Mouse (Mus musculus) neutrophil, adult 5-6 weeks (primary cell): Measurements from ENCODE around the gene Sorcs2. TPM values are rescaled to one million over a fixed set of nuclear protein-coding genes. Genes with fewer than 3 reads are reported as not detected.

Experiments used
- ATAC-seq: fragments of 151-379, 151-347 bp; 2 replicates; pipeline ENCODE4 v1.8.0; 2017; ENCODE audit warnings: mild to moderate bottlenecking, moderate TSS enrichment; ENCODE audit not compliant: insufficient number of reproducible peaks, poor library complexity, low FRiP score, severe bottlenecking; ENCODE audit errors: extremely low read depth
- total RNA-seq: library from RNA; stranded (forward); fragments of 200-1000 nt; gene quantifications from 2 replicates; pipeline ENCODE4 v1.2.3, GENCODE M21; 2017

Sorcs2 gene
- total RNA-seq, 1 experiment from 2014 or later: 2.8 TPM

DNA sequence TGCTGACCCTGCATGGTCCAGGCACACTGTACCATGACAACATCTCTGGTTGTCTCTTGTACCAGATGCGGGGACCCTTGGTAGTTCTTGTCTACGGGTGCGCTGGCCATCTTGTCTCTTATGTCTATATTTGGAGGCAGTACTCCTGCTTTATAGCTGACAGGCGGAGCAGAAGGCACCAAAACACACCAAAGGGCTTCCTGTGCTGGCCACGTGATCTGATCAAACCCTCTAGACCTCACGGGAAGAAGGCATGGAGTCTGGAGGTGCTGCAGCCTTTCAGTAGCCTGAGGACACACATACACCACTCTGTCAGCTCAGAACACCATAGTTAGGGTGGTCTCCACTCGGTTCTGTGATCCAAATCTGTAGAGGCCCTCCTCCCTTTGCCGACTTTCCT lies 391.8 kb downstream of the Sorcs2 start:
- no peak for ATAC-seq

DNA sequence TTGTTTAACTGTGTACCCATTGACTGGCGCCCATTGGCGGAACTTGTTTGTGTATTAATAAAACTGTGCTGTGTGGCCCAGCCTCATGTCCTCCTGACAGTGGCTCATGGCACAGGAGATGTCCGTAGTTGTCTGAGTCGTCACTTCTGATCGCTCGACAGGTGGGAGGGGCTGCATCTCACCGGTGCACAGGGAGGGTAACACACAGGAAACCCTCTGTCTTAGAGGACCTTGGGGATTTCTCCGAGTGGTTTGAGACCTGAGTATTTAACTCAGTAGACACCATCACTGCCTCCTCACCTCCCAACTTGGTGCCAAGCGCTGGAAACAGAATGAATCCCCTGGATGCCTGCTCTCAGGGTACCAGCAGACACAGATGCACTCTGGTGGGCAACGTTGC lies 394.1 kb downstream of the Sorcs2 start:
- no peak for ATAC-seq

DNA sequence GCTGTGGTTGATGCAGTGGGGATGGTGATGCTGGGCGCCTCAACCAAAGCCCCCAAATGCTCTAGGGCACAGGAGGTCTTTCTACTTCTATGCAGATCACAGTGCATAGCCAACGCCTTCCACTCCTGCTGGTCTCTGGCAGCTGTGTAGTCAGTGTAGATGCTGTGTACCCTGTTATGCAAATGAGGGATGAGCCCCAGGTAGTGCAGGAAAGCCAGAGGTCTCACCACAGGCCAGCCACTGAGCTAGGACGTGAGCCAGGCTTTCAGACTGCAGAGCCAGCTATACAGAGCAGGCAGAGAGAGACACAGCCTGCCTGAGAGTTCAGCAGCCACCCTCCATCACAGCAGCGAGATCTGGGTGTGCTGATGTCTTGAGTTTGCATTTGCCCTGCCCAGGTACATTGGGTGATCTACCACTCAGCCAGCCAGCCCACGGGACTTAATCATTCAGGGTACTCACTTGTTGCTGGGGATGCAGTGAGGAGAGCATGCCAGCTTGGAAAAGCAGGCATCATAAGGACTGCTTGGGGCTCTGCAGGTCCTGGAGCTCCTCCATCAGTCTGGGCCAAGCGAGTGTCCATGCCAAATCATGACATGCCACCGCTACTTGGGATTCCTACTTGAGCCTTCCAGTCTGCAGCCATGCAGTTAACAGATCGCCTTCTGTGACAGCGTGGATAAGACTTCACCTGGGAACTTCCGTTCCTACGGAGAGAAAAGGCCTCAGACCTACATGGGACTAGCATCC lies 407.8 kb downstream of the Sorcs2 start:
- no peak for ATAC-seq

DNA sequence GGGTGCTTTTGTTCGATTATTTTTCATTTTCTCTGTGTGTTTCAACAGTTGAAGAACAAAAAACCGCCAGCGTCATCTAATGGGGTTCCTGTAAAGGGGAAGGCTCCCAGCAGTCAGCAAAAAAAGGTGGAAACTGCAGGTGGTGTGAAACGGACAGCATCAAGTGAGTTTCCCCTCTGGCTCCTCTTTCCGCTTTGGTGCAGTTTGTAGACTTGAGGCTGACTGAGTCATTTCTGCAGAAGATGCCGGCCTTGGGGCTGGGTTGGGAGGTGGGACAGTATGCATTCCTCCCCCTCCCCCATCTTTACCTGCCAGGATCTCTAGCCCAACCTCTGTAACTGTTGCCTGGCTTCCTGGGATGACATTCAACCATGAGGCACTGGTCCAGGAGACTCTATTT lies 408.4 kb downstream of the Sorcs2 start:
- ATAC-seq: no peak

DNA sequence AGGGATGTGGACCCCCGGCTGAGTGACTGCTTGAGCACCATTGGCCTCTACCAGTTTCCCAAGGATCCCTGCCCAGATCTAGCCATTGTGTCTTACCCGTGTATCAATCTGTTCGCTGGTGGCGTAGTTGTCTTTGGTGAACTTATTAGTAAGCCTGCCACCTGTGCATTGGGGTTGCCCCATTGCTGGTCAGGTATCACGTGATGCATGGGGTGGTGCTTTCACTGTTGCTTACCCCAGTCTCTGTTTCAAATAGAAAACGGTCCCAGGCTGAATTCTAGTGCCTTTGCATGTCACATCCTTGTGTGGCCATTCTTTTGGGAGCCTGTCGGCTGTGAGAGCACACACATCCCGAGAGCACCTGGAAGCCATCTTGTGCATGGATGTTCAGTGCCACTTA lies 409.9 kb downstream of the Sorcs2 start:
- no peak for ATAC-seq

DNA sequence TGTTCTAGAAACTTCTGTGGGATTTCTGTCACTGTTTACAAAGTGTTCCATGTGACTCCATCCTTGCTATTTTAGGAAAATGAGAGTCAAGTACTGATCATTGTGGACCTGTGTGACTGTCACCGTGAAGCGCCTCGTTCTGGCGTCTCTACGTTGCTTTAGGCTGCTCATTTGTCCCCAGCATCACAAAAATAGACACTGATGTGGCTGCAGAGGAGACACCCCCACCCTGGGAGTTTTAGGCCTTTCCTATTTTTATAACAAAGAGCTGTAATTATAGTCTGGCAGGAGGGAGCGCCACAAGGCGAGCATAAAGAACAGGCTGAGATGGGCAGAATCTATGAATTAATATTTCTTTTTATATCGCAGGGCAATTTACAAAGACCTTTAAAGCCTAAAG lies 412.3 kb downstream of the Sorcs2 start:
- ATAC-seq: no peak

DNA sequence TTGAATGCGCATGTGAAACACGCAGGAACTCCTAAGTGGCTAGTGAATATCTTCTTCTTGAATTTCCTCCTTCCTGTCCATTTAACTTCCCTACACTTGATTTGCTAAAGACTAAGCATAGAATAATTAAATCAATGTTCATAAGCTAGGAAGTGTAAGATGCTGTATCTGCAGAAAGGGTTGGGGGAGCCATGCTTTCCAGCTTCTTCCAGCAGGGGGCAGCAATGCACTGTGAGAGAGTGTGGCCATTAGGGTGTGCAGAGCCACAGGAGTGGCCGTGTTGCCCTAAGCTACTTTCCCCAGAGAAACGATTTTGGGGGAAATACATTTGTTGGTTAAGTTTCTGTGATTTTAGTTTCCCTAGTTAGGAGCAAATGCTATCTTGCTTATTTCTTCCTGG lies 416.0 kb downstream of the Sorcs2 start:
- ATAC-seq: no peak

DNA sequence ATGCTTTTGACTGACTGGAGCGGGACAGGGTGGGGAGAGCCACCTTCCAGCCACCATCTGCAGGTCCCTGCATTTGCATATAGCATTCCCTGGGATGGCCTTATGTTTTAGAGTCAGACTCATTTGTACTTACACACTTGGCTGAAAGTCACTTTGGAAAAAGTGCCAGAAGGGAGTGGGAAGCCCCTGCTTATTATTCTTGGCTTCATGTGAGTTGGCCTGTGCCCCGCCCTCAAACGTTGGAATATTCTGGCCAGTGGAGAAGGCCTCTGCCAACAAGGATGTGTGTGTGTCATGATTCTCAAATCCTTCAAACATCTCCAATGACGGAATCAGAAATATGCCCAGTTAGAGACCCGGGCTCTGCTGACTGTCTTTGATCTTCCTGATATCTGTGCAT lies 416.6 kb downstream of the Sorcs2 start:
- ATAC-seq: no peak

DNA sequence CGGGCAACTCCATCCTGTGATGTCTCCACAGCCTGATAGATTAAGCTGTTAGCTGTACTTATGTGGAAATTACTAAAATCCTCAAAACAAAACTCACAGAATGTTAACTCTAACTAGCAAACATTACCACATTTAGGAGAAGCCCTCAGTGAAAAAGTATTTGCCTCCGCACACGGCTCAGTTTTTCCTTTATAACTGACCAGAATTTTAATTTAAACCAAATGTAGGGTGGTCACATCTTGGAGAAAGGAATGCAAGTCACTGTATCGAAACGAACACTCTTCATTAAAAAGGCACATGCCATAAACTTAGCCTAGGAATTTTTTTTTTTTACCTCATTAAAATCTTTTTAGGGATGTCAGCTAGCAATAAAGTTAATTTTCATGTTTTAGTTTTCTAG lies 417.4 kb downstream of the Sorcs2 start:
- no peak for ATAC-seq

DNA sequence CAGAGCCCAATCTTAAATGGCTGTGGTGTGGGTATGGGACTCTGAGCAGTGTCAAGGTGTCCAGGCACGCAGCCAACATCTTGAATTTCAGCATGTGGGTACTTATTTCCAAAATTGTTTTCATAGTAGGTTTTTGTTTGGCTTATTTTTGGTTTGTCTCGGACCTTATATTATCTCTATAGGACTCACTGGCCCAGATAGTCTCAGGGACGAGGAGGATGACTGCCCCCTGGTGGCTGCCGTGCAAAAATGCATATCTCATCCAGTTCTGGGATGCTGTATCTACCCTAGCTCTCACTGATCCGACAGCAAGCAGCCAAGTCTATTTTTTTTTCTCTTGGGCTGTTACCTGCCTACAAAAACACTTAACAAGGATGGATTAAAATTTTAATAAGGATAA lies 422.3 kb downstream of the Sorcs2 start:
- ATAC-seq: peak; percentile 31; the same call in 1 of the 2 replicates

DNA sequence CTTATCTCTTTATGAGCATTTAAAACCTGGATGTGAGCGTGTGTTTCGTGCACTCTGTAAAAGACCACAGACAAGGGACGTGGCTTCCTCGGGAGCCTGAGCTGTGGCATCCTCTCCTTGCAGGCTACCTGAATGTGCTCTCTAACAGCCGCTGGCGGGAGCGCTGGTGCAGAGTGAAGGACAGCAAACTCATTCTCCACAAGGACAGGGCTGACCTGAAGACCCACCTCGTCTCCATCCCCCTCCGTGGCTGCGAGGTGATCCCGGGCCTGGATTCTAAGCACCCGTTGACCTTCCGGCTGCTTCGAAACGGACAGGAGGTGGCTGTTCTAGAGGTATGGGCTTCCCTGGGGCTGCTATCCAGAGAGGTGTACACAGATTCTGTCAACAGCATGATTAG lies 423.7 kb downstream of the Sorcs2 start:
- no peak for ATAC-seq

DNA sequence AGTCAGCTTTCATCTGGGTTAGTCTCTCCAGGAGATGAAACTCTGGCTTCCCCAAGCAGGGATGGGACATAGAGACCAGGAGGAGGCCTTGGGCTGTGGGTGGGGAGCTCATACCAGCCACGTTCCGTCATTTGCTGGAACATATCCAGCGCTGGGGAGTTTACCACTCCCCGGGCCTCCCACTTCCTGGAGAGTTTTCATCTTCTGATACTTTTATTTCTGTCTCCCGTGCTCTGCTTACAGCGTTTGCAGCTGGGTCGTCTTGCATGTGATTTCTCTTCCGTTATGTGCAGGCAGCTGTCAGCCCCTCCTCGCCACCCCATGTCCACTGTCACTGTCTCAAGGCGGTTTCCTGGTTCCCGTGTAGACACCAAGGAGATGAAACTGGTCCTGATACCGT lies 424.1 kb downstream of the Sorcs2 start:
- no peak for ATAC-seq

DNA sequence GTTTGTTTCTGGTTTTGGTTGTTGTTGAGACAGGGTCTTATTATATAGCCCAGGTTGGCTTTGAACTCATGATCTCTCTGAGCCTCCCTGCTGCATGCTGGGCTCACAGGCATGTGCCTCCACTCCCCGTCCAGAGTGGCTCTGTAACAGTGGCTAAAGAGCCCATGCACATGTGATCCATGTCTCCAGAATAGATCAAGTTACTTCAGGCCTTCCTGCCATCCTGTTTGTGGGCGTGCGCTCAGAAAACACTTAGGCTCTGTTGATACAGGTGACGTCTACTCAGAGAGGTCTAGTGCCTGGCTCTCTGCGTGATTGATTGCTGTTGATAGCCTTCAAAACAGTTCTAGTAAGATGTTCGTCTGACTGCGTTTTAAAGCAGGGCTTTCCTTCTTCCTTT lies 425.2 kb downstream of the Sorcs2 start:
- no peak for ATAC-seq

DNA sequence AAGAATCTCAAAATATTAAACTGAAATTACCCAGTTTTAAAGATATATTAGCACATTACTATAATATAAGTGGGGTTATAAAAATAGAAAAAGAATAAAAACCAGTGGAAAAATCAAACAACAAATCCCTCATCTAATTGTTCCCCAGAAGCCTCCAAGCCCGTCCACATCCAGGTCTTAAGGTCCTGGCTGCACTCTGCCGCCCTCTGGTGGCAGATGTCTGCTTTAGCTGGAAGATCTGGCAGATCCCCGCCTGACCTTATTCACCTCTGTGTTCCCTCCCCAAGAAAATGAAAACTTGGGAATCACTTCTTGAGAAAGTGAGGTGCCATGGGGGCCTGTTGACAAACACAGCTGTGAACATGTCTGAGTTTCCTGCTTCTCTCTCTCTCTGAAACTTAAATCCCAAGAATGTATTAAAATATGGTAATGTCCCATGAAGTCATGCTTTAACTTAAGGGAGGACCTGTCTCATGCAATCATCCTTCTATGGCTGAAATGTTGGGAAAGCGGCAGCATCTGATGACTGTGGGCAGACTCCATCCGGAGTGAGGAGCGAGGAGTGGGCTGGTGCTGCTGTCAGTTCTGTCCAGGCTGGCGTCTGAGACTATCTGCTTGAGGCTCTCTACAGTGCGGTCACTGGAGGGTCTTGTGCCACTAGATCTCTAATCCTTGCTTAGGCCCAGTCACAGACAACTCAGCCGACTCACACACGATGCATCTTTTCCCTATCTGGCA lies 425.9 kb downstream of the Sorcs2 start:
- ATAC-seq: no peak

DNA sequence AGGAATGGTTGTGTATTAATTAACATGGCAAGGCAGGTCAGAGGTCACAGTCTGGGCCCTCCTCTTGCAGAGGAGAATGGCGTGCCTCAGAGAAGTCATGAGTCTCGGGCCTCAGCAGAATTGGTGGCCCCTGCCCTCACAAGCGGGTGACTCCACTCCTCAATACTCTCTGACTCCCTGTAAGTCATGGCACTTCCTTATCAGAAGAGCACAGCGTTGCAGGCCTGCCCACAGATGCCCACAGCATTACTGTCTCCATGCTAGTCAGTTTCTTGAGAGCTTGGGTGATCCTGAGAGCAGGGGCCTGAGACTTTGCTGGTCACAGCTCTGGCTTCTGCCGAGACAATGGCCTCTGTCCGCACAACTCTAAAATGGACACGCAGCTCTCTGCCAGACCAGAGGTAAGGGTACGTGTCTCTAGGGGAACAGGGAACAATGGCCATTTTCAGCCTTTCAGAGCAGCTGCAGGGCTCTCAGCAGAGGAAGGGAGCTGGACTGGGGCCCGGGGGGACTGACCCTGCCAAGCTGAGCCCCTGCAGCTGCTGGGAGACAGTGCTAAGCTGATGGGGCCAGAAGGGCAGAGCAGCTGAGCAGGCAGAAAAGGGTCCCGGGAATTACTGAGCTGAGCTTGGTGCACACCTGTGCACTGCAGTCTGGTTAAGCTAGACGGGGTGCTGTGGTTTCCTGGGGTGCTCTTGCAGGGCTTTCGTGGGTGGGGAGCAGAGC lies 427.4 kb downstream of the Sorcs2 start:
- ATAC-seq: no peak

DNA sequence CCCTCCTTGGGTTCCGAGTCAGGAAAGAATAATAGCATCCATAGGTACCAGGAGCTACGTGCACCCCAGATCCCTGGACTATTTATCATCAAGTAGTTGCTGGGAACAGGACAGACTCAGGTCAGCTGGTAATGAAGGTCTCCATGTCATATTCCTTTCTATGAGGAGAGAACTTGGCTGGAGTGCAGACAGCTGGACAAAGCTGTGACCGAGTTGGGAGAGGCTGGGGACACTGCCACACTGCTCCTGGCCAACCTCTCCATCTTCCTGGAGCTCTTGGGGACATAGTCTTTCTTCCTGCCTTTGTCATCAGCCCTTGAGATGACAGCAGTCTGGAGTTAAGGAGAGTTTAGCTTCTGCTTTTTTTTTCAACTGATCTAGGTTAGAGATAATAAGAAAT lies 428.1 kb downstream of the Sorcs2 start:
- ATAC-seq: no peak
